Mouse (Mus musculus) heart, embryonic 15.5 days (tissue): ENCODE data around the gene Ano5. TPM values are rescaled to one million over a fixed set of nuclear protein-coding genes. Genes with fewer than 3 reads are reported as not detected.

Experiments used
- ATAC-seq: fragments of 200-750 bp; cut with Nextera tagmentation; replicated peaks from 2 replicates; pipeline ENCODE4 v1.8.0; 2017; ENCODE audit warnings: low read depth, moderate TSS enrichment; ENCODE audit not compliant: insufficient number of reproducible peaks, insufficient read depth, low FRiP score
- H3K27ac ChIP-seq: fragments of 300-500 bp; sonication (generic); 2 replicates; pipeline ENCODE4 v1.5.1; 2015; ENCODE audit warnings: mild to moderate bottlenecking, inconsistent platforms
- H3K27me3 ChIP-seq: fragments of 300-500 bp; sonication (generic); 2 replicates; pipeline ENCODE4 v1.6.1; 2015; ENCODE audit warnings: inconsistent platforms
- H3K36me3 ChIP-seq: fragments of 300-500 bp; sonication (generic); 2 replicates; pipeline ENCODE4 v1.6.1; 2015; ENCODE audit warnings: mild to moderate bottlenecking, inconsistent platforms
- H3K4me1 ChIP-seq: fragments of 300-500 bp; sonication (generic); replicated peaks from 2 replicates; pipeline ENCODE4 v1.6.1; 2015; ENCODE audit warnings: inconsistent platforms
- H3K4me2 ChIP-seq: fragments of 300-500 bp; sonication (generic); 2 replicates; pipeline ENCODE4 v1.6.1; 2015; ENCODE audit warnings: inconsistent platforms, mild to moderate bottlenecking, moderate library complexity
- H3K4me3 ChIP-seq: fragments of 300-500 bp; sonication (generic); 2 replicates; pipeline ENCODE4 v1.5.1; 2015; ENCODE audit warnings: mild to moderate bottlenecking, inconsistent platforms
- H3K9ac ChIP-seq: fragments of 300-500 bp; sonication (generic); 2 replicates; pipeline ENCODE4 v1.6.1; 2015; ENCODE audit warnings: mild to moderate bottlenecking, inconsistent platforms
- H3K9me3 ChIP-seq: fragments of 300-500 bp; sonication (generic); replicated peaks from 2 replicates; pipeline ENCODE4 v1.6.1; 2016; ENCODE audit warnings: inconsistent platforms
- WGBS: fragments of 180-500 bp; shearing (Covaris S2); methylation state at CpG from one replicate; pipeline ENCODE4 v1.1.7; 2015; ENCODE audit warnings: mixed read lengths; 5-methylcytosine and 5-hydroxymethylcytosine counted together
- polyA plus RNA-seq: library from polyadenylated mRNA; unstranded; fragments of >200 nt; fragmentation: Nextera tagmentation; extraction: Ambion mirVana; gene quantifications from 2 replicates; pipeline ENCODE4 v1.2.1, GENCODE M21; 2015

Ano5 gene
- polyA plus RNA-seq = 0.10 and 0.20 TPM in 2 replicates

- no peak within 1 kb of the TSS for H3K27ac ChIP-seq
- H3K9me3 ChIP-seq = no peaks in the 10 kb centered on the region
- peaks cover 6% of the 10 kb centered on the region for H3K4me1 ChIP-seq
- H3K36me3 ChIP-seq = no peaks in the 10 kb centered on the region
- H3K4me3 ChIP-seq = peak within 1 kb of the TSS; percentile 52
- WGBS = 3% methylated on average over 45 of the region's 45 CpGs
- ATAC-seq = peak; percentile 58; the same call in 1 of the 2 replicates
- peaks cover 19% of the 10 kb centered on the region for H3K27me3 ChIP-seq
- peak within 1 kb of the TSS; percentile 88 for H3K4me2 ChIP-seq
- peak within 1 kb of the TSS; percentile 33; the same call in 1 of the 2 replicates for H3K9ac ChIP-seq
Observed at GRCm38 (mm10) chr7:51510671-51511651, at the start of gene Ano5. TSS of gene Ano5 (plus strand) at chr7:51511029.

GRCm38 (mm10) chr7:51499396-51499795, 11.4 kb upstream of the Ano5 start:
- H3K36me3 ChIP-seq = no peaks in the 10 kb centered on the region
- H3K4me1 ChIP-seq = no peaks in the 10 kb centered on the region
- H3K9me3 ChIP-seq = no peaks in the 10 kb centered on the region
- H3K4me3 ChIP-seq = no peak overlapping the region
- no peaks in the 10 kb centered on the region for H3K27me3 ChIP-seq
- ATAC-seq = no peak
- no peak overlapping the region for H3K4me2 ChIP-seq
- 42% methylated on average over 2 of the region's 2 CpGs for WGBS
- no peak overlapping the region for H3K9ac ChIP-seq
- H3K27ac ChIP-seq = no peak overlapping the region

GRCm38 (mm10) chr7:51503940-51504339, 6.9 kb upstream of the Ano5 start:
- Histone ChIP-seq H3K27me3 (no peaks in the 10 kb centered on the region), H3K4me3 (no peak overlapping the region), H3K4me2 (no peak overlapping the region), H3K4me1 (no peaks in the 10 kb centered on the region), H3K27ac (no peak overlapping the region), H3K9ac (no peak overlapping the region), H3K36me3 (no peaks in the 10 kb centered on the region), H3K9me3 (no peaks in the 10 kb centered on the region)
- no peak for ATAC-seq
- 38% methylated on average over 2 of the region's 2 CpGs for WGBS

- Histone ChIP-seq H3K4me3 (no peak overlapping the region), H3K36me3 (no peaks in the 10 kb centered on the region), H3K27me3 (peaks cover 19% of the 10 kb centered on the region), H3K9me3 (no peaks in the 10 kb centered on the region), H3K9ac (no peak overlapping the region), H3K27ac (no peak overlapping the region), H3K4me1 (peaks cover 6% of the 10 kb centered on the region), H3K4me2 (peak overlapping the region; percentile 88)
- WGBS = 70% methylated on average over 7 of the region's 7 CpGs
- no peak for ATAC-seq
Observed at GRCm38 (mm10) chr7:51510147-51510546, 682 bp upstream of the Ano5 start.

GRCm38 (mm10) chr7:51539344-51539743, 28.5 kb downstream of the Ano5 start:
- H3K4me2 ChIP-seq = no peak overlapping the region
- no peaks in the 10 kb centered on the region for H3K4me1 ChIP-seq
- H3K9me3 ChIP-seq = no peaks in the 10 kb centered on the region
- H3K9ac ChIP-seq = no peak overlapping the region
- ATAC-seq = no peak
- H3K27me3 ChIP-seq = no peaks in the 10 kb centered on the region
- no peaks in the 10 kb centered on the region for H3K36me3 ChIP-seq
- H3K4me3 ChIP-seq = no peak overlapping the region
- H3K27ac ChIP-seq = no peak overlapping the region

GRCm38 (mm10) chr7:51540736-51541135, 29.9 kb downstream of the Ano5 start:
- no peak for ATAC-seq
- H3K9ac ChIP-seq = no peak overlapping the region
- H3K36me3 ChIP-seq = no peaks in the 10 kb centered on the region
- no peaks in the 10 kb centered on the region for H3K4me1 ChIP-seq
- H3K27ac ChIP-seq = no peak overlapping the region
- H3K4me2 ChIP-seq = no peak overlapping the region
- no peaks in the 10 kb centered on the region for H3K9me3 ChIP-seq
- WGBS = 56% methylated on average over 6 of the region's 6 CpGs
- H3K4me3 ChIP-seq = no peak overlapping the region
- no peaks in the 10 kb centered on the region for H3K27me3 ChIP-seq

- Histone ChIP-seq H3K9me3 (no peaks in the 10 kb centered on the region), H3K27me3 (no peaks in the 10 kb centered on the region), H3K9ac (no peak overlapping the region), H3K27ac (no peak overlapping the region), H3K4me1 (no peaks in the 10 kb centered on the region), H3K4me2 (no peak overlapping the region), H3K36me3 (no peaks in the 10 kb centered on the region), H3K4me3 (no peak overlapping the region)
- 71% methylated on average over 4 of the region's 4 CpGs for WGBS
- no peak for ATAC-seq
Observed at GRCm38 (mm10) chr7:51600021-51600420, 89.2 kb downstream of the Ano5 start.

- no peak overlapping the region for H3K4me3 ChIP-seq
- no peak overlapping the region for H3K4me2 ChIP-seq
- 79% methylated on average over 12 of the region's 12 CpGs for WGBS
- H3K4me1 ChIP-seq = no peaks in the 10 kb centered on the region
- no peak overlapping the region for H3K27ac ChIP-seq
- H3K36me3 ChIP-seq = no peaks in the 10 kb centered on the region
- H3K9me3 ChIP-seq = no peaks in the 10 kb centered on the region
- no peak for ATAC-seq
- H3K9ac ChIP-seq = no peak overlapping the region
- no peaks in the 10 kb centered on the region for H3K27me3 ChIP-seq
Observed at GRCm38 (mm10) chr7:51603741-51604140, 92.9 kb downstream of the Ano5 start.

GRCm38 (mm10) chr7:51614404-51614803, 103.6 kb downstream of the Ano5 start:
- WGBS = 36% methylated on average over 5 of the region's 5 CpGs
- Histone ChIP-seq H3K9ac (no peak overlapping the region), H3K4me1 (no peaks in the 10 kb centered on the region), H3K27ac (no peak overlapping the region), H3K36me3 (no peaks in the 10 kb centered on the region), H3K4me3 (no peak overlapping the region), H3K9me3 (no peaks in the 10 kb centered on the region), H3K27me3 (0 out of 2 replicates have a peak, but pooled peaks cover under 1% of the 10 kb centered on the region), H3K4me2 (no peak overlapping the region)
- no peak for ATAC-seq

- Histone ChIP-seq H3K27me3 (peaks cover 29% of the 10 kb centered on the region), H3K9me3 (no peaks in the 10 kb centered on the region), H3K4me1 (no peaks in the 10 kb centered on the region), H3K36me3 (no peaks in the 10 kb centered on the region), H3K4me3 (no peak overlapping the region), H3K4me2 (no peak overlapping the region), H3K9ac (no peak overlapping the region), H3K27ac (no peak overlapping the region)
- ATAC-seq = no peak
Observed at GRCm38 (mm10) chr7:51617941-51618340, 107.1 kb downstream of the Ano5 start.

- Histone ChIP-seq H3K9ac (no peak overlapping the region), H3K9me3 (no peaks in the 10 kb centered on the region), H3K4me1 (no peaks in the 10 kb centered on the region), H3K27me3 (peaks cover 31% of the 10 kb centered on the region), H3K4me3 (no peak overlapping the region), H3K27ac (no peak overlapping the region), H3K36me3 (no peaks in the 10 kb centered on the region), H3K4me2 (no peak overlapping the region)
- no peak for ATAC-seq
- WGBS = 27% methylated on average over 2 of the region's 2 CpGs
Observed at GRCm38 (mm10) chr7:51618412-51618811, 107.6 kb downstream of the Ano5 start.

- no peak overlapping the region for H3K4me2 ChIP-seq
- peaks cover 46% of the 10 kb centered on the region for H3K27me3 ChIP-seq
- no peak overlapping the region for H3K4me3 ChIP-seq
- no peaks in the 10 kb centered on the region for H3K36me3 ChIP-seq
- no peaks in the 10 kb centered on the region for H3K4me1 ChIP-seq
- no peak overlapping the region for H3K9ac ChIP-seq
- H3K9me3 ChIP-seq = no peaks in the 10 kb centered on the region
- no peak overlapping the region for H3K27ac ChIP-seq
- ATAC-seq = no peak
- WGBS = 30% methylated on average over 1 of the region's 1 CpGs
Observed at GRCm38 (mm10) chr7:51619977-51620376, 109.1 kb downstream of the Ano5 start.
